Mouse (Mus musculus) MEL (cell line): ENCODE measurements around the gene Pik3ca.

ENCODE experiments used
- CTCF ChIP-seq, 3 experiments: IDR thresholded peaks in 2 of 3; conservative IDR thresholded peaks in 1 of 3; 2 replicates each; pipeline ENCODE4 v1.5.1; 2011 to 2012; ENCODE audit warnings: low read length in 3 of 3, low read depth in 2 of 3, mild to moderate bottlenecking in 2 of 3, improper control_type of control experiment in 1 of 3, inconsistent platforms in 1 of 3, mixed read lengths in 1 of 3, moderate library complexity in 1 of 3; ENCODE audit not compliant: control insufficient read depth in 1 of 3, insufficient read depth in 1 of 3, poor library complexity in 1 of 3, severe bottlenecking in 1 of 3
- E2F4 ChIP-seq: IDR thresholded peaks from 2 replicates; pipeline ENCODE4 v1.6.1; 2011; ENCODE audit warnings: low read depth, low read length, improper control_type of control experiment, borderline replicate concordance
- EP300 ChIP-seq, 2 experiments: IDR thresholded peaks; 2 replicates each; pipeline ENCODE4 v1.6.1; 2011; ENCODE audit warnings: improper control_type of control experiment in 2 of 2, low read length in 2 of 2, low read depth in 1 of 2, mild to moderate bottlenecking in 1 of 2
- GATA1 ChIP-seq: IDR thresholded peaks from 2 replicates; pipeline ENCODE4 v1.6.1; 2011; ENCODE audit warnings: low read depth, low read length, improper control_type of control experiment
- JUND ChIP-seq: IDR thresholded peaks from 2 replicates; pipeline ENCODE4 v1.6.1; 2011; ENCODE audit warnings: low read depth, mild to moderate bottlenecking, improper control_type of control experiment, low read length
- MAFK ChIP-seq: IDR thresholded peaks from 2 replicates; pipeline ENCODE4 v1.6.1; 2011; ENCODE audit warnings: low read depth, mild to moderate bottlenecking, low read length, improper control_type of control experiment, borderline replicate concordance
- MAX ChIP-seq: IDR thresholded peaks from 2 replicates; pipeline ENCODE4 v1.6.1; 2011; ENCODE audit warnings: low read length, improper control_type of control experiment
- NELFE ChIP-seq: IDR thresholded peaks from 2 replicates; pipeline ENCODE4 v1.6.1; 2011; ENCODE audit warnings: low read depth, low read length, improper control_type of control experiment
- POLR2A ChIP-seq, 2 experiments: IDR thresholded peaks; 2 replicates each; pipeline ENCODE4 v1.6.1; 2011 to 2012; ENCODE audit warnings: low read length in 2 of 2, mild to moderate bottlenecking in 2 of 2, control low read depth in 1 of 2, improper control_type of control experiment in 1 of 2, low read depth in 1 of 2, moderate library complexity in 1 of 2; ENCODE audit not compliant: control insufficient read depth in 1 of 2, insufficient read depth in 1 of 2, poor library complexity in 1 of 2
- TAL1 ChIP-seq: IDR thresholded peaks from 2 replicates; pipeline ENCODE4 v1.6.1; 2012; ENCODE audit warnings: mild to moderate bottlenecking, inconsistent platforms, low read length, moderate library complexity, mixed read lengths
- TCF12 ChIP-seq: IDR thresholded peaks from 2 replicates; pipeline ENCODE4 v1.6.1; 2014; ENCODE audit warnings: low read depth, mild to moderate bottlenecking, inconsistent platforms, low read length, improper control_type of control experiment, moderate library complexity
- ZKSCAN1 ChIP-seq: IDR thresholded peaks from 2 replicates; pipeline ENCODE4 v1.6.1; 2012; ENCODE audit warnings: low read depth, mild to moderate bottlenecking, inconsistent platforms, low read length, improper control_type of control experiment, moderate library complexity
- ZNF384 ChIP-seq: IDR thresholded peaks from 2 replicates; pipeline ENCODE4 v1.6.1; 2012; ENCODE audit warnings: low read depth, mild to moderate bottlenecking, inconsistent platforms, low read length, improper control_type of control experiment

- TF ChIP-seq ZNF384 (no peak), CTCF (IDR thresholded peaks at IDR 0.05 in 2 of 3, conservative IDR thresholded peaks at IDR 0.05 in 1 of 3; ENCODE audit: control insufficient read depth in 1 of 3, insufficient read depth in 1 of 3, low read depth in 2 of 3, low read length in 3 of 3, poor library complexity in 1 of 3, severe bottlenecking in 1 of 3) (peak; percentile 63 to 76 (median 71)), EP300 (IDR thresholded peaks at IDR 0.05; ENCODE audit: low read depth in 1 of 2, low read length in 2 of 2) (no peak), NELFE (no peak), MAFK (no peak), POLR2A (IDR thresholded peaks at IDR 0.05; ENCODE audit: control insufficient read depth in 1 of 2, insufficient read depth in 1 of 2, low read depth in 1 of 2, low read length in 2 of 2, poor library complexity in 1 of 2) (no peak), E2F4 (no peak), GATA1 (no peak), JUND (no peak), TAL1 (no peak), MAX (no peak), TCF12 (no peak), ZKSCAN1 (no peak)
Measured at GRCm38 (mm10) chr3:32459777-32460176, 62.3 kb downstream of the Pik3ca start.
